Mouse (Mus musculus): ENCODE data around the gene Chst11.

- no peak for TF ChIP-seq CTCF (IDR thresholded peaks at IDR 0.05; ENCODE audit: low read depth, low read length)
- no peak for TF ChIP-seq POLR2A (IDR thresholded peaks at IDR 0.05; ENCODE audit: extremely low read depth, insufficient read depth, low read length)
Measured at GRCm38 (mm10) chr10:82964491-82964890, 20.8 kb upstream of the Chst11 start.

Measured in liver, adult 2 months (tissue).